Mouse (Mus musculus) heart, postnatal 0 days (tissue): ENCODE measurements around the gene Ebf3. TPM values are rescaled to one million over a fixed set of nuclear protein-coding genes. Genes with fewer than 3 reads are reported as not detected.

Experiments used
- ATAC-seq: fragments of 200-750 bp; cut with Nextera tagmentation; 2 replicates; pipeline ENCODE4 v1.8.0; 2017; ENCODE audit warnings: low read depth, moderate number of reproducible peaks, moderate library complexity; ENCODE audit not compliant: insufficient read depth
- DNase-seq: peaks from one replicate; pipeline ENCODE4 v3.0.0-alpha.2; 2016; ENCODE audit warnings: low spot score
- H3K27ac ChIP-seq: fragments of 300-500 bp; sonication (generic); 2 replicates; pipeline ENCODE4 v1.5.1; 2014; ENCODE audit warnings: low read depth, mild to moderate bottlenecking
- H3K27me3 ChIP-seq: fragments of 300-500 bp; sonication (generic); 2 replicates; pipeline ENCODE4 v1.6.1; 2014; ENCODE audit warnings: low read length, mixed read lengths; ENCODE audit not compliant: control insufficient read depth, insufficient read depth
- H3K36me3 ChIP-seq: fragments of 300-500 bp; sonication (generic); replicated peaks from 2 replicates; pipeline ENCODE4 v1.6.1; 2014; ENCODE audit warnings: low read length, mixed read lengths; ENCODE audit not compliant: control insufficient read depth, insufficient read depth
- H3K4me1 ChIP-seq: fragments of 300-500 bp; sonication (generic); 2 replicates; pipeline ENCODE4 v1.6.1; 2014; ENCODE audit warnings: antibody characterized with exemption; ENCODE audit not compliant: control insufficient read depth, insufficient read depth
- H3K4me2 ChIP-seq: fragments of 300-500 bp; sonication (generic); 2 replicates; pipeline ENCODE4 v1.6.1; 2014; ENCODE audit warnings: low read depth, mild to moderate bottlenecking, low read length, moderate library complexity
- H3K4me3 ChIP-seq: fragments of 300-500 bp; sonication (generic); 2 replicates; pipeline ENCODE4 v1.5.1; 2014; ENCODE audit warnings: low read depth, low read length
- H3K9ac ChIP-seq: fragments of 300-500 bp; sonication (generic); replicated peaks from 2 replicates; pipeline ENCODE4 v1.6.1; 2014; ENCODE audit warnings: low read depth, low read length, mixed read lengths
- H3K9me3 ChIP-seq: fragments of 300-500 bp; sonication (generic); replicated peaks from 2 replicates; pipeline ENCODE4 v1.6.1; 2016; ENCODE audit warnings: low read length; ENCODE audit not compliant: control insufficient read depth
- CTCF ChIP-seq: IDR thresholded peaks from 2 replicates; pipeline ENCODE4 v1.5.1; 2016; ENCODE audit warnings: antibody characterized with exemption, control low read depth, low read depth
- EP300 ChIP-seq: IDR thresholded peaks from 2 replicates; pipeline ENCODE4 v1.6.1; 2016; ENCODE audit warnings: antibody characterized with exemption, low read depth
- WGBS: fragments of 180-500 bp; shearing (Covaris S2); extraction: QIAGEN DNeasy Blood & Tissue Kit; methylation state at CpG from one replicate; pipeline ENCODE4 v1.1.7; 2014; 5-methylcytosine and 5-hydroxymethylcytosine counted together
- polyA plus RNA-seq: library from polyadenylated mRNA; unstranded; fragments of >200 nt; fragmentation: Nextera tagmentation; extraction: Ambion mirVana; gene quantifications from 2 replicates; pipeline ENCODE4 v1.2.1, GENCODE M21; 2015
- total RNA-seq: library from RNA; depleted of rRNA; stranded (reverse); fragments of >200 nt; gene quantifications from 2 replicates; pipeline ENCODE4 v1.2.3, GENCODE M21; 2014; ENCODE audit warnings: low replicate concordance

Gene Ebf3
- total and polyA plus RNA-seq, 2 experiments from 2014 or later, result 1.1 to 3.7 TPM

DNA sequence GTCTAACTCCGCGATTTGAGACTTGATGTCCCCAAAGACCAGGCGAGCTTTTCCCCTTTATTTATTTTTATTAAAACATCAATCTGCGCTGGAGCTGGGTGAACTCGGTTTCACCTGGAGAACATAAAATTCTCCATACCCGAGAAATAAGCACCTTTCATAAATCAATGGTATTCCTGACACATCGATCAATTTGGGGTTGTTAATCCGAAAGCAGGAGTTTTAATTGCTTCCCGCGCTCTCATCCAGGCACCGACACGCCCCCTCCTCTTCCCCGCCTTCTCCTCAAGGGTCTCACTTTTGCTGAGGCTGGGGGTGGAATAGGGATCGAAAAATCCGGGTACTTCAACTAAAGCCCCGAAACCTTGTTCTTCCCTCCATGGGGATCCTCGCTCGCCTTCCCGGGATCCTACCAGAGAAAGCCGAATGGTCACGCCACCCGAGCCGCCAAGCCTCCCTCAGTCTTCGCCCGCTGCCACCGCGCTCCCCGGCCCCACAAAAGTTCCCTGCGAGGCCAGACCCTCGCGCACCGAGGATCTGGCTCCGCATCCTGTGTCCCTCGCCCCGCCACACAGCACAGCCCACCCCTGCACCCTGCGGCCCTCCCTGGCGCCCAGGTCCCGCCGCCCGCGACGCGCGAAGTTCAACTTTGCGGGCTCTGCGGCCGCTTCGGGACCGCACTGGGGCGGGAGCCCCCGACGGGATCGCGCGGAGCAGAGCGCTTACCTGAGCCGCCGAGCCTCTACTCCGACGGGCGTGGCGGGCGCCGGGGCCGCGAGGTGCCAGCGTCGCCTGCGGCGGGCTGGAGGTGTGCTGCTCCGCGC is 7.9 kb upstream of the Ebf3 start:
- TF ChIP-seq CTCF (no peak), EP300 (no peak)
- H3K27ac ChIP-seq, result no peak overlapping the region
- peak overlapping the region; percentile 42 for H3K4me3 ChIP-seq
- H3K27me3 ChIP-seq, result peaks cover 94% of the 10 kb centered on the region
- peak overlapping the region; percentile 67 for H3K4me2 ChIP-seq
- DNase-seq, result no peak
- no peak for ATAC-seq
- peaks cover 7% of the 10 kb centered on the region; the same call in 1 of the 2 replicates for H3K4me1 ChIP-seq
- peak overlapping the region; percentile 26; the same call in 1 of the 2 replicates for H3K9ac ChIP-seq
- no peaks in the 10 kb centered on the region for H3K36me3 ChIP-seq
- 1% methylated on average over 65 of the region's 72 CpGs for WGBS
- 0 out of 2 replicates have a peak, but pooled peaks cover 5% of the 10 kb centered on the region for H3K9me3 ChIP-seq

DNA sequence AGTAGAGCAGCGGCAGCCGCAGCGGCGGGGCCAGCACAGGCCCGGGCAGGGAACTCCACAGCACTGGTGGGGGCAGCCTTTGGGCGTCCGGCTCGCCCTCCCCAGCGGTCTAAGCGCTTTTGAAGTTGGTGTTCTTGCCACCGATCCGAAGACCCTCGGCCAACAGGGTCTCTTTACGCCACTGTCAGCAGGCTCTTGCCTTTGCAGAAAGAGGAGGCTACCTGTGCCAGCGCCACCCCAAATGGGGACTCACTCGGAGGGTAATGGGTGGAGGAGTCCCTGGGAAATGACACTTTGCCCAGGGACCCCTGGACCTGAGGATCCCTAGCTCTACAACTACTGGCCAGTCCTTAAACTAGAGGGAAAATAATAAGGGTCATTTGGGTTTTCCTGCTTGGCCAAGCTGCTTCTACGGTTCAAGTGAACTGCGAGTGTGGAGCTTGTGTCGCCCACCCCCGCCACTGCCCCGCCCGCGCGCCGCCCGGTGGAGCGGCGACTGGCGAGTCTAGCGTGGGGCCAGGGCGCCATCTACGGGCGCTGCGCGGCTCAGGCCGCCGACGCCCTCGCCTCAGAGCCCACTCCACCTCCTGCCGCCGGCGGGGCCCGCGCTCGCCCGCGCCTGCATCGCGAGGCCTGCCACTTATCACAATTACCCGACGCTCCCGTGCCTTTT is 7.0 kb upstream of the Ebf3 start:
- no peak overlapping the region for H3K9ac ChIP-seq
- peaks cover 7% of the 10 kb centered on the region; the same call in 1 of the 2 replicates for H3K4me1 ChIP-seq
- no peaks in the 10 kb centered on the region for H3K36me3 ChIP-seq
- peaks cover 94% of the 10 kb centered on the region for H3K27me3 ChIP-seq
- peak overlapping the region; percentile 42 for H3K4me3 ChIP-seq
- H3K9me3 ChIP-seq, result 0 out of 2 replicates have a peak, but pooled peaks cover 4% of the 10 kb centered on the region
- 2% methylated on average over 52 of the region's 52 CpGs for WGBS
- H3K4me2 ChIP-seq, result peak overlapping the region; percentile 67
- ATAC-seq (peak; percentile 71), DNase-seq (no peak)
- peak; percentile 51; the same call in 1 of the 2 replicates for TF ChIP-seq CTCF
- no peak for TF ChIP-seq EP300
- no peak overlapping the region for H3K27ac ChIP-seq

DNA sequence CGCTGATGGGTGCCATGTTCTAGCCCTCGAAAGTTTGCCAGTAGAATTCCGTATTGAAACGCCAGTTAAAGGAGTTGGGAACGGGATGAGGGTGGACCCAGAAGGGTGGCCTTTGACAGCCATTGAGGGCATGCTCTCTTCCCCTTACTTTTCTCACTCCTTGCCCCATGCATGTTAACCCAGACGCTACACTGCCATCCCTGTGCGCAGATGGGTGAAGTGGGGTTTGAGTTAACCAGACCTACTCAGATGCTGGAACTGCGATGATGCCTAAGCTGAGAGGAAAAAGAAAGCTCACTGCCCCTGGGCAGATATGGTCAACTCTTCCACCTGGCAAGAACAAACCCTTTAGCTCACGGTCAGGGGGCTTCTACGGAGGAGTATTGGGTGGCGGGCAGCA is 6.1 kb upstream of the Ebf3 start:
- 13% methylated on average over 11 of the region's 11 CpGs for WGBS
- Histone ChIP-seq H3K4me3 (peak overlapping the region; percentile 42; the same call in 1 of the 2 replicates), H3K27me3 (peaks cover 100% of the 10 kb centered on the region), H3K27ac (no peak overlapping the region), H3K9me3 (no peaks in the 10 kb centered on the region), H3K4me1 (peaks cover 7% of the 10 kb centered on the region; the same call in 1 of the 2 replicates), H3K36me3 (no peaks in the 10 kb centered on the region), H3K9ac (no peak overlapping the region), H3K4me2 (peak overlapping the region; percentile 67; the same call in 1 of the 2 replicates)
- DNase-seq (no peak), ATAC-seq (no peak)
- TF ChIP-seq EP300 (no peak), CTCF (no peak)

DNA sequence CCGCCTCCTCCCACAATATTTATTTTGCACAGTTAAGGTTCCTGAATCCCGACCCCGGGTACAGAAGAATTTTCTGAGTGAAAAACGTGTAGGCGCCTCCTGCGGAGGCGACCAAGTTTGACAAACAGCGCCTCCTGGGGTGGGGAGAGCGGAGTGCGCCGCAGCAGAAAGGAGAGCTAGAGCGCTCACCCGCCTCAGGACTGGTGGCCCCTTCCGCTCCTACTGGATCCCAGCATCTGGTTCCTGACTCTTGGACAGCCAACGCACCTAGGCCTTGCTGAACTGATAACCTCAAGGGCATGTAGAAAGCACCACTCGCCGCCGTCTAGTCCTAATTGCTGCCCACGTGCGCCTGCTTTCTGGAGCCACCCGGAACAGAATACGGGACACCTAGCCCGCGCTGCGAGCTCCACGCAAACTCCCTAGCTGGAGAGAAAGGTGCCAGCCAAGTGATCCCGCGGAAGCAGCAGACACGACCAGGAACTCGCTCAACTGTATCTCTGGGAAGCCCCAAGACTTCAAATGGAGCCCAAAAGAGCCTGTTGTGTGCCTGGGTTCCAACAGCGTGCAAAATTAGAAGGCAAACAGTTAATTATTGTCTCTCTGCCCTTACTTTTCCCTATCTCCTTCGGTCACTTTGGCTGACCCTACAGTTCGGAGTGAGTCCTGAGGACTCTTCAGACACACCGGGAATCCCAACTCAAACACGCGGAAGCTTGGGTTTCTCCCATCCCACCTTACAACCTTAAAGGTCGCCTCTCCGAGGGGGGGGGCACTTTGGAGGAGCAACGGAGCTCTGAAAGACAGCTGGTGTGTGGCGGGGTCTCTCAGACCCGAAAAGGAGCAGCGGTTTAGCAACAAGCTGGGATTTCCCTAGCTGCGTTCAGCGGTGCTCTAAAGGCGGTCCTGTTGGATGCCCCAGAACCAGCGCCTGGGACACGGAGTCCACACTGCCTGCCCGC is 5.0 kb upstream of the Ebf3 start:
- WGBS, result 2% methylated on average over 48 of the region's 48 CpGs
- Histone ChIP-seq H3K27ac (no peak overlapping the region), H3K4me3 (peak overlapping the region; percentile 17; the same call in 1 of the 2 replicates), H3K36me3 (no peaks in the 10 kb centered on the region), H3K4me1 (peaks cover 7% of the 10 kb centered on the region; the same call in 1 of the 2 replicates), H3K27me3 (peaks cover 98% of the 10 kb centered on the region), H3K4me2 (peak overlapping the region; percentile 30), H3K9me3 (no peaks in the 10 kb centered on the region), H3K9ac (no peak overlapping the region)
- ATAC-seq (no peak), DNase-seq (no peak)
- peak; percentile 48 for TF ChIP-seq CTCF
- TF ChIP-seq EP300, result no peak

DNA sequence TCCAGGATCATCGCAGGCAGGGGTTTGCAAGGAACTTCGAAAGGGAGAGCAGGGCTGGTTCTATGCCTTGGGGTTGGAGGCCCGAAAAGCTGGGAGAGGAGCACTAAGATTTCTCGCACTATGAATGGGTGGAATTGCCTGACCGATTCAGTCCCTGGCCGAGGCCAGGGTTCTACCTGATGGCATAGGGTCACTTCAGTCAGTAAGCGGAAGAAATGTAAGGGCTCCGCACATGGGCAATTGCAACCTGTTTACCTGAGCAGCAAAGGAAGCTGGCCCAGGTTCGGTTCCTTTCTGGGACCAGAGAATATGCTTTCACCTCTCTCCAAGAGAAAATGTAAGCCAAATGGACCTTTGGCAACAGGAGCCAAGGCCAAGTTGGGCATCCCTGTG is 4.1 kb upstream of the Ebf3 start:
- H3K4me2 ChIP-seq, result 0 out of 2 replicates have a peak overlapping the region, but pooled peaks have one; percentile 30
- DNase-seq (no peak), ATAC-seq (no peak)
- no peak overlapping the region for H3K9ac ChIP-seq
- WGBS, result 17% methylated on average over 9 of the region's 9 CpGs
- peaks cover 7% of the 10 kb centered on the region; the same call in 1 of the 2 replicates for H3K4me1 ChIP-seq
- no peak overlapping the region for H3K27ac ChIP-seq
- no peak for TF ChIP-seq EP300
- no peak for TF ChIP-seq CTCF
- peaks cover 98% of the 10 kb centered on the region for H3K27me3 ChIP-seq
- H3K9me3 ChIP-seq, result no peaks in the 10 kb centered on the region
- no peaks in the 10 kb centered on the region for H3K36me3 ChIP-seq
- 0 out of 2 replicates have a peak overlapping the region, but pooled peaks have one; percentile 4 for H3K4me3 ChIP-seq
